Mouse (Mus musculus): ENCODE results near the gene Gm37419.

DNA sequence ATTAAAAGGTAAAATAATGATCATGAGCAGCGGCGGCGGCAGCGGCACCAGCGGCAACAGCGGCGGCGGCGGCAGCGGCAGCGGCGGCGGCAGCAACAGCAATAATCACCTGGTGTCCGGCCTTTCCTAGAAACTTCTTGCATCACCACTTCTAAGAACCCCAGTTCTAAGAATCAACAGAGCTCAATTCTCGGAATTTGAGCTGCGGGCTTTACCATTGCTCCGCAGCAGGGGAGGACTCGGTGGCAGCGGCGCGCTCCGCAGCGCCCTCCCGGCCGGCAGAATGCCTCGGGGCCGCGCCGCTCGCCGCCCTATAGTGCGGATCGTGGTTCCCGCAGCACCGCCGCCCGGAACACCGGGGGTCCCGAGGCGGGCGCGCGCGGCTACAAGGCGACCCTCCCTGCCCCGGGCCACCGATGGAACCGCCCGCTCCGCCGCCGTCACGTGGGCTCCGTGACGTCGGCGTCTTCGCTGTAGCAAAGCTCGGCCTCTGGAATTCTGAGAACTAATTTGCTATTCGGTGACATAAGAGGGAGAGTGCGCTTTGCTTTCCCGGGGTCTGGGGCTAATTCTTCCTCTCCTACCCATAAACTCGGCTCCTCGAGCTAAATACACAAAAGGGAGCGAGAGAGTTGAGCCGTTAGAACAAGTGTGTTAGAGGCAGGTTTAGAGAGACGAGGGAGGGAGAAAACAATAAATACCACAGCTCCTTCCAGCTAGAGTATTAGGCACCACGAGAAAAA lies at the start of gene Gm37419, which contains the start of gene Bcl6:
- TF ChIP-seq CTCF (IDR thresholded peaks at IDR 0.05; ENCODE audit: borderline replicate concordance, insufficient read depth, low read length) (no peak), POLR2A (IDR thresholded peaks at IDR 0.05; ENCODE audit: low read depth, low read length) (peak; percentile 92)
